Mouse (Mus musculus) lung, embryonic 16.5 days (tissue): ENCODE results near the gene Irf6. TPM values are rescaled to one million over a fixed set of nuclear protein-coding genes. Genes with fewer than 3 reads are reported as not detected.

ENCODE experiments used
- ATAC-seq: fragments of 200-750 bp; cut with Nextera tagmentation; 2 replicates; pipeline ENCODE4 v1.8.0; 2017; ENCODE audit warnings: low read depth, mild to moderate bottlenecking, moderate library complexity
- H3K27ac ChIP-seq: fragments of 300-500 bp; sonication (generic); 2 replicates; pipeline ENCODE4 v1.5.1; 2014; ENCODE audit warnings: mild to moderate bottlenecking, control low read depth, low read length
- H3K27me3 ChIP-seq: fragments of 300-500 bp; sonication (generic); 2 replicates; pipeline ENCODE4 v1.6.1; 2014; ENCODE audit warnings: low read depth, low read length, mixed read lengths; ENCODE audit not compliant: control insufficient read depth, insufficient read depth
- H3K36me3 ChIP-seq: fragments of 300-500 bp; sonication (generic); 2 replicates; pipeline ENCODE4 v1.6.1; 2014; ENCODE audit warnings: low read length; ENCODE audit not compliant: control insufficient read depth, insufficient read depth
- H3K4me1 ChIP-seq: fragments of 300-500 bp; sonication (generic); replicated peaks from 2 replicates; pipeline ENCODE4 v1.6.1; 2014; ENCODE audit warnings: low read length, mixed read lengths; ENCODE audit not compliant: control insufficient read depth, insufficient read depth
- H3K4me2 ChIP-seq: fragments of 300-500 bp; sonication (generic); 2 replicates; pipeline ENCODE4 v1.6.1; 2014; ENCODE audit warnings: low read depth, low read length, control low read depth
- H3K4me3 ChIP-seq: fragments of 300-500 bp; sonication (generic); 2 replicates; pipeline ENCODE4 v1.5.1; 2014; ENCODE audit warnings: mild to moderate bottlenecking, low read length, control low read depth
- H3K9ac ChIP-seq: fragments of 300-500 bp; sonication (generic); 2 replicates; pipeline ENCODE4 v1.6.1; 2014; ENCODE audit warnings: low read length, control low read depth
- H3K9me3 ChIP-seq: fragments of 300-500 bp; sonication (generic); 2 replicates; pipeline ENCODE4 v1.6.1; 2016; ENCODE audit warnings: low read length; ENCODE audit not compliant: control insufficient read depth
- WGBS: fragments of 180-500 bp; shearing (Covaris S2); extraction: QIAGEN DNeasy Blood & Tissue Kit; methylation state at CpG from one replicate; pipeline ENCODE4 v1.1.7; 2014; 5-methylcytosine and 5-hydroxymethylcytosine counted together
- polyA plus RNA-seq: library from polyadenylated mRNA; unstranded; fragments of >200 nt; fragmentation: Nextera tagmentation; extraction: Ambion mirVana; gene quantifications from 2 replicates; pipeline ENCODE4 v1.2.1, GENCODE M21; 2015

Irf6 gene
- polyA plus RNA-seq, 1 experiment from 2014 or later = 18.3 TPM

- H3K4me1 ChIP-seq = no peaks in the 10 kb centered on the region
- H3K9ac ChIP-seq = no peak overlapping the region
- no peak overlapping the region for H3K4me3 ChIP-seq
- no peaks in the 10 kb centered on the region for H3K9me3 ChIP-seq
- no peak overlapping the region for H3K4me2 ChIP-seq
- no peaks in the 10 kb centered on the region for H3K36me3 ChIP-seq
- WGBS = 58% methylated on average over 4 of the region's 4 CpGs
- no peaks in the 10 kb centered on the region for H3K27me3 ChIP-seq
- no peak for ATAC-seq
- H3K27ac ChIP-seq = no peak overlapping the region
Observed at GRCm38 (mm10) chr1:193145101-193145500, 7.8 kb upstream of the Irf6 start.

GRCm38 (mm10) chr1:193146416-193146815 lies 6.5 kb upstream of the Irf6 start:
- 70% methylated on average over 1 of the region's 1 CpGs for WGBS
- Histone ChIP-seq H3K27me3 (no peaks in the 10 kb centered on the region), H3K9me3 (no peaks in the 10 kb centered on the region), H3K4me2 (no peak overlapping the region), H3K36me3 (no peaks in the 10 kb centered on the region), H3K27ac (no peak overlapping the region), H3K9ac (no peak overlapping the region), H3K4me1 (0 out of 2 replicates have a peak, but pooled peaks cover 5% of the 10 kb centered on the region), H3K4me3 (no peak overlapping the region)
- no peak for ATAC-seq

- peaks cover 18% of the 10 kb centered on the region for H3K27me3 ChIP-seq
- H3K4me1 ChIP-seq = peaks cover 8% of the 10 kb centered on the region; the same call in 1 of the 2 replicates
- 53% methylated on average over 3 of the region's 3 CpGs for WGBS
- H3K9me3 ChIP-seq = no peaks in the 10 kb centered on the region
- ATAC-seq = no peak
- H3K4me3 ChIP-seq = no peak overlapping the region
- H3K36me3 ChIP-seq = no peaks in the 10 kb centered on the region
- H3K9ac ChIP-seq = no peak overlapping the region
- no peak overlapping the region for H3K4me2 ChIP-seq
- H3K27ac ChIP-seq = no peak overlapping the region
Observed at GRCm38 (mm10) chr1:193149231-193149630, 3.7 kb upstream of the Irf6 start.

GRCm38 (mm10) chr1:193151134-193151533 lies 1.8 kb upstream of the Irf6 start:
- Histone ChIP-seq H3K4me3 (no peak overlapping the region), H3K9ac (no peak overlapping the region), H3K9me3 (no peaks in the 10 kb centered on the region), H3K4me2 (no peak overlapping the region), H3K27me3 (peaks cover 21% of the 10 kb centered on the region), H3K27ac (no peak overlapping the region), H3K36me3 (no peaks in the 10 kb centered on the region), H3K4me1 (peaks cover 8% of the 10 kb centered on the region; the same call in 1 of the 2 replicates)
- no peak for ATAC-seq
- WGBS = 30% methylated on average over 7 of the region's 7 CpGs

GRCm38 (mm10) chr1:193153561-193153960 lies 650 bp downstream of the Irf6 start:
- no peaks in the 10 kb centered on the region for H3K36me3 ChIP-seq
- peak overlapping the region; percentile 57 for H3K4me2 ChIP-seq
- peaks cover 21% of the 10 kb centered on the region for H3K27me3 ChIP-seq
- ATAC-seq = peak; percentile 56
- H3K4me1 ChIP-seq = peaks cover 8% of the 10 kb centered on the region; the same call in 1 of the 2 replicates
- peak overlapping the region; percentile 65 for H3K27ac ChIP-seq
- peak overlapping the region; percentile 53 for H3K4me3 ChIP-seq
- peak overlapping the region; percentile 63 for H3K9ac ChIP-seq
- H3K9me3 ChIP-seq = no peaks in the 10 kb centered on the region
- 24% methylated on average over 16 of the region's 16 CpGs for WGBS

DNA sequence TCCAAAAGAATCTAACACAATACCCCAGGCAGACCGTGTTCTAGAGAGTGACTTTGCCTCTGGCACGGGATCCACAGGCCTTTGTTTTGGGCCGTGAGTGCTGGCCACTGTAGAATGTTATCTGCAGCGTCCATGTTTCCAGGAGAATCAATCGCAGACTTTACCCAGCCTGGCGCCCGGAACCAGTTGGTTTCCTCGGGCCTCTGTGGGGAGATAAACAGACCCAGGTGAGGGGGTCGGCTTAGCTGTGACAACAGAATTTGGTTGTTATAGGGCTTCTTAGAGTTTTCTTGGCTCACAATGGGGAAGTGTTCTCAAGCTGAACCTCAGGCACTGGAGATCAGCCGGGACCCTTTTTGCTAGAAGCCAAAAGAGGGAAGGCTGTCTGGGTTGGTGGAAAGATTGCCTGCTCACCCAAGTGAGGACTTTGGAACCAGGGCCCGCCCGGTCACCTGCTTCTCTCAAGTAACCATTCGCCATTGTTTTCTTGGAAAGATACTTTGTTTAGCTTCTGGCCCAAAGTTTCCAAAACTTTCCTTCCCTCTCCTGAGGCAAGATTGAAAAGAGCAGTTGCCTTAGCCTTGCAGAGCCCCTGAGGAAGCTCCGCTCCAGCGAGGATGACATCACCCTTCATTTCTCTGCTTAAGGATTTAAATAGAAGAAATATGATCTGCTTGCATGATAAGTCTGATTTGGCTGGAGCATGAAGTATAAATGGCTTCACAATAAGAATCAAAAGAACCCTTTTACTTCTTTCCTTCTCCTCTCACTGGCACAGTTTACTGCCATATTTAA lies 3.6 kb downstream of the Irf6 start:
- Histone ChIP-seq H3K4me1 (peaks cover 13% of the 10 kb centered on the region), H3K36me3 (no peaks in the 10 kb centered on the region), H3K9me3 (no peaks in the 10 kb centered on the region), H3K4me3 (no peak overlapping the region), H3K27me3 (peaks cover 21% of the 10 kb centered on the region), H3K27ac (no peak overlapping the region), H3K9ac (no peak overlapping the region), H3K4me2 (no peak overlapping the region)
- ATAC-seq = no peak
- WGBS = 60% methylated on average over 15 of the region's 15 CpGs

GRCm38 (mm10) chr1:193157111-193157492 lies 4.2 kb downstream of the Irf6 start:
- no peak overlapping the region for H3K4me3 ChIP-seq
- H3K27ac ChIP-seq = no peak overlapping the region
- ATAC-seq = no peak
- H3K4me1 ChIP-seq = peaks cover 13% of the 10 kb centered on the region
- H3K9ac ChIP-seq = no peak overlapping the region
- H3K9me3 ChIP-seq = no peaks in the 10 kb centered on the region
- H3K4me2 ChIP-seq = no peak overlapping the region
- WGBS = 73% methylated on average over 8 of the region's 8 CpGs
- no peaks in the 10 kb centered on the region for H3K36me3 ChIP-seq
- H3K27me3 ChIP-seq = peaks cover 18% of the 10 kb centered on the region

- H3K27ac ChIP-seq = no peak overlapping the region
- H3K27me3 ChIP-seq = peaks cover 3% of the 10 kb centered on the region
- H3K4me1 ChIP-seq = peaks cover 10% of the 10 kb centered on the region
- no peaks in the 10 kb centered on the region for H3K9me3 ChIP-seq
- no peak overlapping the region for H3K9ac ChIP-seq
- no peak overlapping the region for H3K4me3 ChIP-seq
- 6% methylated on average over 3 of the region's 3 CpGs for WGBS
- no peak overlapping the region for H3K4me2 ChIP-seq
- ATAC-seq = peak; percentile 50
- H3K36me3 ChIP-seq = no peaks in the 10 kb centered on the region
Observed at GRCm38 (mm10) chr1:193159163-193159562, 6.3 kb downstream of the Irf6 start.

GRCm38 (mm10) chr1:193159613-193160012 lies 6.7 kb downstream of the Irf6 start:
- H3K9me3 ChIP-seq = no peaks in the 10 kb centered on the region
- no peak overlapping the region for H3K4me2 ChIP-seq
- WGBS = 34% methylated on average over 1 of the region's 1 CpGs
- H3K4me3 ChIP-seq = no peak overlapping the region
- H3K4me1 ChIP-seq = peaks cover 10% of the 10 kb centered on the region
- no peak overlapping the region for H3K9ac ChIP-seq
- no peaks in the 10 kb centered on the region for H3K36me3 ChIP-seq
- ATAC-seq = no peak
- H3K27ac ChIP-seq = no peak overlapping the region
- no peaks in the 10 kb centered on the region for H3K27me3 ChIP-seq
